Mouse (Mus musculus) megakaryocyte, embryonic 14.5 days (primary cell): ENCODE results near the gene Gm45717.

Source experiments
- FLI1 ChIP-seq: IDR thresholded peaks from 2 replicates; pipeline ENCODE4 v1.6.1; 2012; ENCODE audit warnings: low read length, inconsistent platforms, mixed read lengths
- GATA1 ChIP-seq: IDR thresholded peaks from 3 replicates; pipeline ENCODE4 v1.6.1; 2012; ENCODE audit warnings: mixed read lengths, low read length, inconsistent platforms, borderline replicate concordance

DNA sequence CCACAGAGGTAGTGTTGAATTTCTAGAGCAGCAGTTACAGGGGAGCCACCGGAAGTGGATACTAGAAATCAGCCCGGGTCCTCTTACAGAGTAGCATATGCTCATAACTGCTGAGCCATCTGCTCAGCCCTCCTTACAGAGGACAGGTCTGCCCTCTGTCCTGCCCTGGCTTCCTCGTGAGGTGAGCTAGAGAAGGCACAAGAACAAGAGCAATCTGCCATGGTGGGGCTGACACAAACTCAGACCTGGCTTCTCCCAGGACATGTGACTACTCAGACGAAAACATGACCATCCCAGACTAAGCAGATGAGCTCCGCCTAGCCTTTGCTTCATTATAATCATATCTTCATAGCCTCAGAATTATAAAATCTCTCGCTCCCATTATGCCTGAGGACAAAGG lies 4.0 kb downstream of the Gm45717 start:
- TF ChIP-seq GATA1 (no peak), FLI1 (no peak)
